Comparison of ENCODE assay signal across 24 mouse cellular contexts in genomic region chr12:54472881-54473280, GRCm38 (mm10).
DNase-seq lines count a peak whose midpoint lies in the region; ATAC-seq and TF ChIP-seq lines count a peak whose summit lies in the region.
"Had no signal": no experiment of that assay in that cellular context is flagged by ENCODE, and none has a peak within 500 bp of the region (broad histone marks: within the 10 kb centered on the region; RNA-seq: fewer than 3 reads in every experiment).

No protein-coding gene starts in this region.

- no peaks in the 10 kb centered on the region; the same call in 1 of the 2 replicates for H3K4me1 ChIP-seq in bone marrow, adult 2 months (ENCODE audit: control insufficient read depth, insufficient read depth, low read length)
- H3K4me1 ChIP-seq in heart, embryonic 10.5 days: no peaks in the 10 kb centered on the region
- H3K4me1 ChIP-seq: forebrain, embryonic 10.5 days; forebrain, embryonic 13.5 days; heart, embryonic 15.5 days; hindbrain, embryonic 12.5 days; hindbrain, embryonic 15.5 days had no signal

- no peaks in the 10 kb centered on the region for H3K36me3 ChIP-seq in splenic B cell, adult 2 months (ENCODE audit: control insufficient read depth, insufficient read depth, low read length, poor library complexity, severe bottlenecking)
- no peaks in the 10 kb centered on the region for H3K36me3 ChIP-seq in heart, embryonic 10.5 days
- H3K36me3 ChIP-seq: forebrain, embryonic 10.5 days; heart, embryonic 12.5 days; heart, embryonic 15.5 days; hindbrain, embryonic 12.5 days; hindbrain, embryonic 15.5 days had no signal

- WGBS in bone marrow, adult 2 months: 55% methylated on average over 5 of the region's 5 CpGs
- WGBS in heart, embryonic 10.5 days: 78% methylated on average over 5 of the region's 5 CpGs

- peak; percentile 25 for DNase-seq in splenic B cell, adult 2 months (ENCODE audit: low read depth, low spot score)
- DNase-seq in heart, adult 18-20 months: no peak
- no peak for DNase-seq in heart, embryonic 10.5 days (ENCODE audit: low spot score)
- DNase-seq in gastrocnemius, postnatal 4 days (ENCODE audit: low spot score in 2 of 2): no peak
- DNase-seq: adrenal gland, adult 2 months; adrenal gland, postnatal 14 days; cerebellum, adult 11-12 months; cerebellum, adult 8-10 months; cerebellum, postnatal 10 days; cerebellum, postnatal 36 days; gastrocnemius, postnatal 14 days; heart, postnatal 10 days; heart, postnatal 36 days had no signal

- TF ChIP-seq CTCF in bone marrow, adult 2 months (IDR thresholded peaks at IDR 0.05; ENCODE audit: control insufficient read depth, insufficient read depth, low read length): no peak

- H3K4me3 ChIP-seq in bone marrow, adult 2 months (replicated peaks; ENCODE audit: control insufficient read depth, low read depth, low read length): no peak overlapping the region
- no peak overlapping the region for H3K4me3 ChIP-seq in heart, embryonic 10.5 days
- H3K4me3 ChIP-seq: forebrain, embryonic 10.5 days; forebrain, embryonic 13.5 days; heart, embryonic 12.5 days; heart, embryonic 15.5 days; hindbrain, embryonic 12.5 days; hindbrain, embryonic 15.5 days had no signal

- ATAC-seq in hematopoietic stem cell, adult 5-6 weeks (replicated peaks in 1 of 2; ENCODE audit: insufficient read depth in 1 of 2, low FRiP score in 2 of 2, low TSS enrichment in 1 of 2, low read depth in 1 of 2, poor library complexity in 2 of 2, severe bottlenecking in 2 of 2): peak; percentile 39; a peak in 3 of 4 replicates
- ATAC-seq: CD4-positive, CD25-positive, alpha-beta regulatory T cell, adult 4 months; forebrain, embryonic 13.5 days; forebrain, embryonic 16.5 days; intestine, postnatal 0 days had no signal

- no peak for TF ChIP-seq POLR2A in bone marrow, adult 2 months (IDR thresholded peaks at IDR 0.05; ENCODE audit: borderline replicate concordance, control insufficient read depth, low read depth, low read length)

- H3K27ac ChIP-seq in bone marrow, adult 2 months (ENCODE audit: control insufficient read depth, insufficient read depth, low read depth, low read length, poor library complexity): peak overlapping the region; percentile 29; the same call in 1 of the 2 replicates
- H3K27ac ChIP-seq in heart, embryonic 10.5 days: no peak overlapping the region
- H3K27ac ChIP-seq: forebrain, embryonic 10.5 days; forebrain, embryonic 13.5 days; heart, embryonic 15.5 days; hindbrain, embryonic 12.5 days; hindbrain, embryonic 15.5 days had no signal

- H3K27me3 ChIP-seq in splenic B cell, adult 2 months (ENCODE audit: control insufficient read depth, insufficient read depth, low read length, poor library complexity, severe bottlenecking): no peaks in the 10 kb centered on the region
- no peaks in the 10 kb centered on the region for H3K27me3 ChIP-seq in heart, embryonic 10.5 days (ENCODE audit: insufficient read depth, poor library complexity, severe bottlenecking)
- H3K27me3 ChIP-seq: forebrain, embryonic 13.5 days; heart, embryonic 12.5 days; heart, embryonic 15.5 days; hindbrain, embryonic 12.5 days; hindbrain, embryonic 15.5 days had no signal

- H3K9me3 ChIP-seq in heart, embryonic 10.5 days: 0 out of 2 replicates have a peak, but pooled peaks cover 2% of the 10 kb centered on the region
- H3K9me3 ChIP-seq: forebrain, embryonic 10.5 days; forebrain, embryonic 13.5 days; heart, embryonic 15.5 days; hindbrain, embryonic 12.5 days; hindbrain, embryonic 15.5 days had no signal
